Mouse (Mus musculus): ENCODE data around the gene Xbp1. TPM values are rescaled to one million over a fixed set of nuclear protein-coding genes. Genes with fewer than 3 reads are reported as not detected.

The Xbp1 gene
- 83.3 and 128 TPM in 2 replicates for polyA plus RNA-seq (2015; fragmentation: Nextera tagmentation; extraction: Ambion mirVana)

GRCm38 (mm10) chr11:5520412-5521265 is at the start of gene Xbp1:
Gene Xbp1 (plus strand): TSS chr11:5520659.

GRCm38 (mm10) chr11:5541799-5542481 is 21.5 kb downstream of the Xbp1 start, which contains the start of gene Ccdc117:
Gene Ccdc117 (minus strand): TSS chr11:5542187.

GRCm38 (mm10) chr11:5569474-5569873 is 49.0 kb downstream of the Xbp1 start, which contains the start of gene Ankrd36:
Gene Ankrd36 (plus strand): TSS chr11:5569684.

Other genes starting within 250 kb of the Xbp1 start
- 7.1 and 8.6 TPM in 2 replicates for gene Znrf3, start 75.8 kb upstream of the Xbp1 start, polyA plus RNA-seq (2015; fragmentation: Nextera tagmentation; extraction: Ambion mirVana)
- 8.1 and 8.8 TPM in 2 replicates for gene Ccdc117, start 21.5 kb downstream of the Xbp1 start, polyA plus RNA-seq (2015; fragmentation: Nextera tagmentation; extraction: Ambion mirVana)
- gene Ankrd36, start 49.0 kb downstream of the Xbp1 start, polyA plus RNA-seq (2015; fragmentation: Nextera tagmentation; extraction: Ambion mirVana): not detected in 2 replicates
- gene Mrps24, start 195.0 kb downstream of the Xbp1 start, polyA plus RNA-seq (2015; fragmentation: Nextera tagmentation; extraction: Ambion mirVana): 175 and 186 TPM in 2 replicates
- gene Urgcp, start 241.7 kb downstream of the Xbp1 start, polyA plus RNA-seq (2015; fragmentation: Nextera tagmentation; extraction: Ambion mirVana): 22.0 and 23.2 TPM in 2 replicates